ENCODE assay signal across 8 mouse cellular contexts in genomic region chr10:61695703-61696559, GRCm38 (mm10). TPM values are rescaled to one million over a fixed set of nuclear protein-coding genes. Genes with fewer than 3 reads are reported as not detected.
DNase-seq lines count a peak whose midpoint lies in the region; ATAC-seq and TF ChIP-seq lines count a peak whose summit lies in the region.

No protein-coding gene starts in this region.

- H3K36me3 ChIP-seq in embryonic facial prominence, embryonic 15.5 days: peaks cover 42% of the 10 kb centered on the region
- H3K36me3 ChIP-seq in intestine, postnatal 0 days (ENCODE audit: control insufficient read depth, insufficient read depth): peaks cover 22% of the 10 kb centered on the region
- peaks cover 8% of the 10 kb centered on the region; the same call in 1 of the 2 replicates for H3K36me3 ChIP-seq in midbrain, embryonic 11.5 days (ENCODE audit: control insufficient read depth, insufficient read depth, low read length)

- H3K27me3 ChIP-seq in embryonic facial prominence, embryonic 15.5 days: no peaks in the 10 kb centered on the region
- H3K27me3 ChIP-seq in intestine, postnatal 0 days (replicated peaks; ENCODE audit: control insufficient read depth, insufficient read depth, low read length): no peaks in the 10 kb centered on the region
- H3K27me3 ChIP-seq in midbrain, embryonic 11.5 days (ENCODE audit: control insufficient read depth, insufficient read depth, low read length): no peaks in the 10 kb centered on the region

- 0 out of 2 replicates have a peak, but pooled peaks have one; percentile 19 for TF ChIP-seq CTCF in intestine, postnatal 0 days (IDR thresholded peaks at IDR 0.05; ENCODE audit: low read depth)

- peak overlapping the region; percentile 73 for H3K9ac ChIP-seq in embryonic facial prominence, embryonic 15.5 days
- peak overlapping the region; percentile 78 for H3K9ac ChIP-seq in intestine, postnatal 0 days (ENCODE audit: low read depth, low read length)
- H3K9ac ChIP-seq in midbrain, embryonic 11.5 days (ENCODE audit: low read length): peak overlapping the region; percentile 79

- ATAC-seq in embryonic facial prominence, embryonic 15.5 days (ENCODE audit: insufficient number of reproducible peaks, low FRiP score, low TSS enrichment, low read depth): peak; percentile 31
- ATAC-seq in intestine, postnatal 0 days: peak; percentile 44
- no peak; the same call in none of the 2 replicates for ATAC-seq in midbrain, embryonic 11.5 days (ENCODE audit: low FRiP score)

- no peaks in the 10 kb centered on the region for H3K9me3 ChIP-seq in embryonic facial prominence, embryonic 15.5 days (replicated peaks)
- H3K9me3 ChIP-seq in intestine, postnatal 0 days (ENCODE audit: control insufficient read depth): no peaks in the 10 kb centered on the region
- no peaks in the 10 kb centered on the region for H3K9me3 ChIP-seq in midbrain, embryonic 11.5 days (ENCODE audit: control insufficient read depth, low read length)

- peak overlapping the region; percentile 74; the same call in 1 of the 2 replicates for H3K27ac ChIP-seq in embryonic facial prominence, embryonic 15.5 days (replicated peaks)
- peak overlapping the region; percentile 76 for H3K27ac ChIP-seq in intestine, postnatal 0 days (ENCODE audit: low read depth, low read length)
- H3K27ac ChIP-seq in midbrain, embryonic 11.5 days (ENCODE audit: low read depth, low read length): no peak overlapping the region

- H3K4me3 ChIP-seq in embryonic facial prominence, embryonic 15.5 days (replicated peaks): peak overlapping the region; percentile 98
- peak overlapping the region; percentile 93 for H3K4me3 ChIP-seq in intestine, postnatal 0 days (ENCODE audit: low read depth, low read length)
- H3K4me3 ChIP-seq in midbrain, embryonic 11.5 days (ENCODE audit: low read depth, low read length): peak overlapping the region; percentile 92

- peak; percentile 33 for DNase-seq in kidney, adult 18-20 months
- no peak for DNase-seq in kidney, adult 9 months
- DNase-seq in MN1 (ENCODE audit: low spot score): peak; percentile 52
- no peak for DNase-seq in midbrain, embryonic 11.5 days (ENCODE audit: low spot score, missing footprints)
- DNase-seq in thymus, postnatal 10 days (ENCODE audit: low spot score in 2 of 2): peak; percentile 18 to 37
- DNase-seq in urinary bladder, adult 18-20 months (ENCODE audit: low spot score in 2 of 2): no peak

- under 1% methylated on average over 110 of the region's 111 CpGs for WGBS in embryonic facial prominence, embryonic 15.5 days
- under 1% methylated on average over 104 of the region's 111 CpGs for WGBS in intestine, postnatal 0 days
- WGBS in midbrain, embryonic 11.5 days: under 1% methylated on average over 90 of the region's 111 CpGs

- peak overlapping the region; percentile 99 for H3K4me2 ChIP-seq in embryonic facial prominence, embryonic 15.5 days (replicated peaks)
- peak overlapping the region; percentile 99 for H3K4me2 ChIP-seq in intestine, postnatal 0 days (replicated peaks; ENCODE audit: low read depth)
- H3K4me2 ChIP-seq in midbrain, embryonic 11.5 days: peak overlapping the region; percentile 100

- H3K4me1 ChIP-seq in embryonic facial prominence, embryonic 15.5 days: peaks cover 17% of the 10 kb centered on the region
- H3K4me1 ChIP-seq in intestine, postnatal 0 days (replicated peaks; ENCODE audit: control insufficient read depth, insufficient read depth, low read length): peaks cover 7% of the 10 kb centered on the region; the same call in 1 of the 2 replicates
- H3K4me1 ChIP-seq in midbrain, embryonic 11.5 days (ENCODE audit: control insufficient read depth, insufficient read depth, low read length): peaks cover 11% of the 10 kb centered on the region

RNA-seq across cellular contexts. Expression of gene Tysnd1, which starts 0.6 kb away (rescaled TPM):
- polyA plus RNA-seq in embryonic facial prominence, embryonic 15.5 days (2015; fragmentation: Nextera tagmentation; extraction: Ambion mirVana): 38.3 and 40.0 TPM in 2 replicates
- polyA plus RNA-seq in intestine, postnatal 0 days (2015; fragmentation: Nextera tagmentation; extraction: Ambion mirVana): 22.2 and 24.7 TPM in 2 replicates
- 24.5 and 27.9 TPM in 2 replicates for polyA plus RNA-seq in midbrain, embryonic 11.5 days (2014; fragmentation: Nextera tagmentation; extraction: Ambion mirVana)

RNA-seq across cellular contexts. Expression of gene Sar1a, which starts 15.8 kb away (rescaled TPM):
- 284 and 297 TPM in 2 replicates for polyA plus RNA-seq in embryonic facial prominence, embryonic 15.5 days (2015; fragmentation: Nextera tagmentation; extraction: Ambion mirVana)
- 105 and 111 TPM in 2 replicates for polyA plus RNA-seq in intestine, postnatal 0 days (2015; fragmentation: Nextera tagmentation; extraction: Ambion mirVana)
- 245 and 255 TPM in 2 replicates for polyA plus RNA-seq in midbrain, embryonic 11.5 days (2014; fragmentation: Nextera tagmentation; extraction: Ambion mirVana)

RNA-seq across cellular contexts. Expression of gene Aifm2, which starts 19.1 kb away (rescaled TPM):
- 10.8 and 12.4 TPM in 2 replicates for polyA plus RNA-seq in embryonic facial prominence, embryonic 15.5 days (2015; fragmentation: Nextera tagmentation; extraction: Ambion mirVana)
- polyA plus RNA-seq in intestine, postnatal 0 days (2015; fragmentation: Nextera tagmentation; extraction: Ambion mirVana): 14.7 and 16.9 TPM in 2 replicates
- 4.9 and 6.3 TPM in 2 replicates for polyA plus RNA-seq in midbrain, embryonic 11.5 days (2014; fragmentation: Nextera tagmentation; extraction: Ambion mirVana)

RNA-seq across cellular contexts. Expression of gene Ppa1, which starts 47.6 kb away (rescaled TPM):
- 155 and 167 TPM in 2 replicates for polyA plus RNA-seq in embryonic facial prominence, embryonic 15.5 days (2015; fragmentation: Nextera tagmentation; extraction: Ambion mirVana)
- 194 and 204 TPM in 2 replicates for polyA plus RNA-seq in intestine, postnatal 0 days (2015; fragmentation: Nextera tagmentation; extraction: Ambion mirVana)
- 323 and 335 TPM in 2 replicates for polyA plus RNA-seq in midbrain, embryonic 11.5 days (2014; fragmentation: Nextera tagmentation; extraction: Ambion mirVana)

Comparison
In these comparisons a context has a peak if more than half of its experiments do, and no peak if none do; other contexts are left out.
1. DNase-seq: peak in kidney, adult 18-20 months (single experiment), MN1 (single experiment) and thymus, postnatal 10 days (2 of 2); none in kidney, adult 9 months (single experiment), midbrain, embryonic 11.5 days (single experiment) and urinary bladder, adult 18-20 months (0 of 2).
2. Peak in every context shown above with its lines, with median percentiles within 50 percentile points of each other: H3K4me2 ChIP-seq, H3K4me3 ChIP-seq and H3K9ac ChIP-seq.